Mouse (Mus musculus): Measurements from ENCODE around the gene Gpr137c.

DNA sequence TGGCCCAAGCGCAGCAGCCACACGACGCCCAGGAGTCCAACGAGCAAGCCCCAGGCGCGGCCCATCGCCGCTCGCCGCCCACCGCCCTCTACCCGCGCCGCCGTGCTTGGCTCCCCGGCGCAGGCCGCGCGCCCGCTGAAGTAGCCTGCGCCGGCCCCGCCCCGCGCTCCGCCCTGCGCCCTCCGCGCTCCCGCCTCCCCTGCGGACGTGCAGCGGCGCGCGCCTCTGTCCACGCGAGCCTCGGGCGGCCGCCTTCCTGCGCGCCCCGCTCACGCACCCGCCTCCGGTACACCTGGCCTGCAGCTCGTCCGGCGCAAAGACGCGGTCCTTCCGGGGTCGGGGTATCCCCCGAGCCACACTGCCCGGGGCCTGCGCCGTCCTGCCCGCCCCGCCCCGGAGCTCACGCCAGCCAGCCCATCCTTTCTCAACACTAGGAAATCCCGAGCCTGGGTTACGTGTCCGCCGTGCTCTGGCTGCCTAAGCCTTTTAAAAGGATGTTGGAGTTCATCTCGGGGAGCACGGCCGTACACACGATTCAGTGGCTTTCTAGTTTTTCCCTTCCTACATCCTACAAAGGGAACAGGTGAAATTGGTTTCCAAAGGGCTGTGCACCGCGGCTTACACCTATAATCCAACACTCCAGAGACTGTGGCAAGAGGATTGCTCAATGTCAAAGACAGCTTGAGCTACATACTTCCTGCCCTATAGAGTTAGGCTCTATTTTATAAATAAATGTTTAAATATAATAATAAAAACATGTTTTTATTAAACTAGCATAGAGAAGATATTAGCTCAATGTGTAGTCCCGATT lies 99.1 kb downstream of the Gpr137c start, which contains the start of gene Ero1l:
- TF ChIP-seq POLR2A (IDR thresholded peaks at IDR 0.05; ENCODE audit: low read depth, low read length): peak; percentile 95
- TF ChIP-seq CTCF (IDR thresholded peaks at IDR 0.05; ENCODE audit: extremely low read depth, insufficient read length, insufficient replicate concordance, low read depth, low read length): no peak

Data from small intestine, adult 2 months (tissue).